In genomic region chr4:35228260-35228659, GRCm38 (mm10) we compare ENCODE assay signal across 1 mouse cellular context.
TF ChIP-seq lines count a peak whose summit lies in the region.

No protein-coding gene starts in this region.

TF ChIP-seq in MEL, 35 proteins besides CTCF, POLR2A, EP300 and RAD21 (continued from another document):
- no peak for TF ChIP-seq MEF2A (IDR thresholded peaks at IDR 0.05; ENCODE audit: extremely low read depth, insufficient replicate concordance, low read depth, low read length, poor library complexity, severe bottlenecking)
- no peak for TF ChIP-seq NRF1 (IDR thresholded peaks at IDR 0.05; ENCODE audit: insufficient read depth, low read depth, low read length, poor library complexity, severe bottlenecking)
- TF ChIP-seq MXI1 (IDR thresholded peaks at IDR 0.05; ENCODE audit: low read depth, low read length): no peak
- no peak for TF ChIP-seq UBTF (IDR thresholded peaks at IDR 0.05; ENCODE audit: borderline replicate concordance, insufficient read depth, low read depth, low read length)
TF ChIP-seq in MEL: peak in this region for 5.
